Mouse (Mus musculus): ENCODE measurements at regions not wholly inside any gene's neighbourhood (a gene's known extent, or its start where the extent isn't known, plus 50 kb on each side); places are given as distances from the start of the nearest gene placed in this dataset.

- TF ChIP-seq POLR2A (IDR thresholded peaks at IDR 0.05; ENCODE audit: control insufficient read depth, extremely low read depth, insufficient read depth, low read length, poor library complexity) (no peak), CTCF (IDR thresholded peaks at IDR 0.05; ENCODE audit: borderline replicate concordance, control insufficient read depth, extremely low read depth, insufficient read depth, low read length, poor library complexity) (no peak)
These were observed 199.2 kb downstream of the Bcl2l11 start for GRCm38 (mm10) chr2:128325097-128325421.
